Mouse (Mus musculus) megakaryocyte, adult 5-6 weeks (primary cell): ENCODE data around the gene Ak5. TPM values are rescaled to one million over a fixed set of nuclear protein-coding genes. Genes with fewer than 3 reads are reported as not detected.
A peak's percentile ranks its signal among the peaks of the same experiment; 100 is the strongest.
"Not testable (repeated sequence)": the region's sequence is repeated elsewhere in the genome, so short reads cannot be mapped to it uniquely, and the experiment has no call there.

Experiments used
- ATAC-seq: 2 replicates; pipeline ENCODE4 v1.8.0; 2016; ENCODE audit warnings: mild to moderate bottlenecking, inconsistent platforms; ENCODE audit not compliant: poor library complexity, severe bottlenecking
- total RNA-seq, 2 experiments: library from RNA; stranded (forward) in 1 of 2; stranded (reverse) in 1 of 2; fragments of 153-499, 151-499 nt in 1 of 2; fragments of 221-1000, 200-1000 nt in 1 of 2; gene quantifications; 2 replicates each; pipeline versions ENCODE4 v1.2.3 to v1.2.4; 2015 to 2017

Gene Ak5
- not detected in 2 replicates for total RNA-seq (2015)
- total RNA-seq (2017) = not detected in 2 replicates

GRCm38 (mm10) chr3:152668239-152668638 is at the start of gene Ak5:
TSS of gene Ak5 (minus strand) at chr3:152668360.
- ATAC-seq = no peak

GRCm38 (mm10) chr3:152713991-152714902 is 46.1 kb upstream of the Ak5 start, which contains the start of gene Pigk:
TSS of gene Pigk (plus strand) at chr3:152714100.
- peak; percentile 98 for ATAC-seq

GRCm38 (mm10) chr3:152712957-152713356 is 44.8 kb upstream of the Ak5 start:
- no peak for ATAC-seq

GRCm38 (mm10) chr3:152709936-152710335 is 41.8 kb upstream of the Ak5 start:
- no peak for ATAC-seq

- ATAC-seq = no peak
Measured at GRCm38 (mm10) chr3:152707321-152707823, 39.2 kb upstream of the Ak5 start.

- ATAC-seq = no peak
Measured at GRCm38 (mm10) chr3:152706901-152707300, 38.7 kb upstream of the Ak5 start.

GRCm38 (mm10) chr3:152705826-152706225 is 37.7 kb upstream of the Ak5 start:
- no peak for ATAC-seq

GRCm38 (mm10) chr3:152702274-152702843 is 34.2 kb upstream of the Ak5 start:
- ATAC-seq = no peak

GRCm38 (mm10) chr3:152701536-152701935 is 33.4 kb upstream of the Ak5 start:
- not testable (repeated sequence) for ATAC-seq

GRCm38 (mm10) chr3:152699261-152699660 is 31.1 kb upstream of the Ak5 start:
- ATAC-seq = no peak

- ATAC-seq = no peak
Measured at GRCm38 (mm10) chr3:152698017-152698416, 29.9 kb upstream of the Ak5 start.

GRCm38 (mm10) chr3:152694950-152695349 is 26.8 kb upstream of the Ak5 start:
- ATAC-seq = no peak

GRCm38 (mm10) chr3:152689105-152689504 is 20.9 kb upstream of the Ak5 start:
- ATAC-seq = no peak

- ATAC-seq = no peak
Measured at GRCm38 (mm10) chr3:152688532-152688931, 20.4 kb upstream of the Ak5 start.

GRCm38 (mm10) chr3:152674663-152675062 is 6.5 kb upstream of the Ak5 start:
- no peak for ATAC-seq

- no peak for ATAC-seq
Measured at GRCm38 (mm10) chr3:152669783-152670182, 1.6 kb upstream of the Ak5 start.

- no peak for ATAC-seq
Measured at GRCm38 (mm10) chr3:152668793-152669192, 633 bp upstream of the Ak5 start.

- no peak for ATAC-seq
Measured at GRCm38 (mm10) chr3:152667356-152668211, 576 bp downstream of the Ak5 start.

- no peak for ATAC-seq
Measured at GRCm38 (mm10) chr3:152666991-152667355, 1.2 kb downstream of the Ak5 start.

GRCm38 (mm10) chr3:152658592-152658991 is 9.6 kb downstream of the Ak5 start:
- ATAC-seq = no peak

- ATAC-seq = no peak
Measured at GRCm38 (mm10) chr3:152651991-152652390, 16.2 kb downstream of the Ak5 start.
